Mouse (Mus musculus) CD4-positive, CD25-positive, alpha-beta regulatory T cell, adult 9 weeks (primary cell): Measurements from ENCODE around the gene Enpp4. TPM values are rescaled to one million over a fixed set of nuclear protein-coding genes. Genes with fewer than 3 reads are reported as not detected.

Experiments used
- polyA plus RNA-seq: library from polyadenylated mRNA; unstranded; fragments of 100-300 nt; shearing (Covaris generic); gene quantifications from one replicate; pipeline ENCODE4 v1.2.1, GENCODE M21; 2017

Gene Enpp4
- 11.3 TPM for polyA plus RNA-seq

GRCm38 (mm10) chr17:44105287-44106138, at the start of gene Enpp4:
Enpp4 (minus strand) TSS chr17:44105809.

GRCm38 (mm10) chr17:44078631-44079350, 26.8 kb downstream of the Enpp4 start, which contains the start of gene Enpp5:
Enpp5 (plus strand) TSS chr17:44078813.

Other genes starting within 250 kb of the Enpp4 start
- 15.0 TPM for gene Enpp5, start 27.0 kb downstream of the Enpp4 start, polyA plus RNA-seq
- gene Clic5, start 82.8 kb upstream of the Enpp4 start, polyA plus RNA-seq, result 0.16 TPM